Mouse (Mus musculus) testis, adult 2 months (tissue): ENCODE results near the gene Gmpr.

Experiments
- CTCF ChIP-seq: fragments of 200-500 bp; IDR thresholded peaks from 2 replicates; pipeline ENCODE4 v1.5.1; 2012; ENCODE audit warnings: low read depth, mild to moderate bottlenecking, inconsistent platforms, low read length, moderate library complexity; ENCODE audit not compliant: control insufficient read depth, insufficient read depth, insufficient replicate concordance
- POLR2A ChIP-seq: fragments of 200-500 bp; IDR thresholded peaks from 2 replicates; pipeline ENCODE4 v1.6.1; 2012; ENCODE audit warnings: low read depth, mild to moderate bottlenecking, inconsistent platforms, low read length, moderate library complexity; ENCODE audit not compliant: control insufficient read depth

- TF ChIP-seq POLR2A = no peak
- 0 out of 2 replicates have a peak, but pooled peaks have one; percentile 20 for TF ChIP-seq CTCF
Observed at GRCm38 (mm10) chr13:45560543-45560942, 53.3 kb downstream of the Gmpr start.
